Mouse (Mus musculus) liver, embryonic 16.5 days (tissue): ENCODE measurements around the gene Mpnd. TPM values are rescaled to one million over a fixed set of nuclear protein-coding genes. Genes with fewer than 3 reads are reported as not detected.

Source experiments
- ATAC-seq: fragments of 200-750 bp; cut with Nextera tagmentation; 2 replicates; pipeline ENCODE4 v1.8.0; 2017; ENCODE audit warnings: low read depth, mild to moderate bottlenecking, moderate number of reproducible peaks, moderate library complexity
- H3K27ac ChIP-seq: fragments of 300-500 bp; sonication (generic); 2 replicates; pipeline ENCODE4 v1.5.1; 2014; ENCODE audit warnings: mild to moderate bottlenecking, low read length
- H3K27me3 ChIP-seq: fragments of 300-500 bp; sonication (generic); 2 replicates; pipeline ENCODE4 v1.6.1; 2014; ENCODE audit warnings: low read depth, low read length, mixed read lengths; ENCODE audit not compliant: control insufficient read depth, insufficient read depth
- H3K36me3 ChIP-seq: fragments of 300-500 bp; sonication (generic); 2 replicates; pipeline ENCODE4 v1.6.1; 2014; ENCODE audit warnings: mild to moderate bottlenecking; ENCODE audit not compliant: control insufficient read depth, insufficient read depth
- H3K4me1 ChIP-seq: fragments of 300-500 bp; sonication (generic); 2 replicates; pipeline ENCODE4 v1.6.1; 2014; ENCODE audit warnings: low read depth, low read length, mixed read lengths; ENCODE audit not compliant: control insufficient read depth
- H3K4me2 ChIP-seq: fragments of 300-500 bp; sonication (generic); 2 replicates; pipeline ENCODE4 v1.6.1; 2014; ENCODE audit warnings: low read depth, low read length, mixed read lengths
- H3K4me3 ChIP-seq: fragments of 300-500 bp; sonication (generic); 2 replicates; pipeline ENCODE4 v1.5.1; 2014; ENCODE audit warnings: low read depth, mild to moderate bottlenecking, low read length
- H3K9ac ChIP-seq: fragments of 300-500 bp; sonication (generic); 2 replicates; pipeline ENCODE4 v1.6.1; 2014; ENCODE audit warnings: low read depth, low read length
- H3K9me3 ChIP-seq: fragments of 300-500 bp; sonication (generic); replicated peaks from 2 replicates; pipeline ENCODE4 v1.6.1; 2016; ENCODE audit warnings: low read length; ENCODE audit not compliant: control insufficient read depth
- WGBS: fragments of 180-500 bp; shearing (Covaris S2); extraction: QIAGEN DNeasy Blood & Tissue Kit; methylation state at CpG from one replicate; pipeline ENCODE4 v1.1.7; 2014; ENCODE audit not compliant: insufficient replicate concordance; 5-methylcytosine and 5-hydroxymethylcytosine counted together
- polyA plus RNA-seq: library from polyadenylated mRNA; unstranded; fragments of >200 nt; fragmentation: Nextera tagmentation; extraction: Ambion mirVana; gene quantifications from 2 replicates; pipeline ENCODE4 v1.2.1, GENCODE M21; 2015

Mpnd gene
- polyA plus RNA-seq, 1 experiment from 2014 or later = 16.2 TPM

DNA sequence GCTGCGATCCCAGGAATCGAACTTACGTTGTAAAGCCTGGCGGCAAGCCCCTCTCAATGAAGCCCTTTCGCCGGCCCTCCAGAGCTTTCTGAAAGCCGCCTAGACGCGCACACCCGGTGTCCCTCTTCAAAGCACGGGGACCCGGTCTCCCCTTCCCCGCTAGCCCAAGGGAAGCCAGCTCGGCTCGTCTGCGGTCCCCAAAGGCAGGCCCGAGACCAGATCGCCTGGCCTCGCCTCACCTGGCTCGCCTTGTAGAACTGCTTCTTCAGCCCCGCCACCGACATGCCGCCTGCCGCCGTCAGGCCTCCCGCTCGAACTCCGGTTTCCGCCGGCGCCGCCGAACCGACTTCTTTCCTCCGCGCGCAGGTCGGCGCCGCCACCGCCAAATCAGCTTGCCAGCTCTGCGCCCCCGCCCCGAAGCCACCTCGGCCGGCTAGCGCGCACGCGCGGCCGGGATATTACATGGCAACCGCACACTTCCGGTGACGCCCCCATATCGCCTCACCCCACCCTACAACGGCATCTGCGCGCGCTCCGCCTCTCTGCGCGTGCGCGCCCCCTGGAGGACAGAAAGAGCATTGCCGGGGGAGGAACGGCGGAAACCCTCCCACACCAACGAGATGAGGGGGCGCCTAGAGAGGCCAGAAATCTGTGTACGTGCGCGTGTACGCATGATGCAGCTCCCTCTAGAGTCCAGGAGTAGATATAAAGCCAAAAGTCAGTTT, 30.8 kb downstream of the Mpnd start, which contains the start of gene Sh3gl1:
Sh3gl1 (minus strand) TSS at position 460 of the 725 bp plus-strand sequence.
- WGBS = under 1% methylated on average over 74 of the region's 74 CpGs
- peak within 1 kb of the TSS; percentile 93 for H3K27ac ChIP-seq
- peak within 1 kb of the TSS; percentile 83 for H3K4me2 ChIP-seq
- H3K4me1 ChIP-seq = peaks cover 49% of the 10 kb centered on the region
- H3K9me3 ChIP-seq = no peaks in the 10 kb centered on the region
- no peaks in the 10 kb centered on the region for H3K36me3 ChIP-seq
- H3K9ac ChIP-seq = peak within 1 kb of the TSS; percentile 98
- peak within 1 kb of the TSS; percentile 93 for H3K4me3 ChIP-seq
- no peaks in the 10 kb centered on the region for H3K27me3 ChIP-seq
- ATAC-seq = peak; percentile 89

DNA sequence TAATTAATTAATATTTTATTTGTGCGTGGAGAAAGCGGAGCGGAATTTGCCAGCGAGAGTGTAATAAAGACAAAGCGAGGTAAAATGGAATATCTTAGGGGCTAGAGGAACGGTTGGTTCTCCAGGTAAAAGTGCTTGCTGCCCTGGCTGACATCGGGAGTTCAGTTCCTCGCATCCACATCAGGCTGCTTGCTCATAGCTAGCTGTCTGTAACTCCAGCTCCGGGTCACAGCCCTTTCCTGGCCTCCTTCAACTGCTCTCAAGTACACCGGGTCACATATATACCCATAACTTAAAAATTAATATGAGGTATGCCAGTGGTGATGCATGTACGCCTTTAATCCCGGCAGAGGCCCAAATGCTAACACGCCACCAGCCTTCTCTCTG, 31.4 kb downstream of the Mpnd start:
- H3K9me3 ChIP-seq = no peaks in the 10 kb centered on the region
- peak overlapping the region; percentile 65 for H3K4me2 ChIP-seq
- 34% methylated on average over 13 of the region's 13 CpGs for WGBS
- H3K27ac ChIP-seq = 0 out of 2 replicates have a peak overlapping the region, but pooled peaks have one; percentile 16
- H3K27me3 ChIP-seq = no peaks in the 10 kb centered on the region
- H3K36me3 ChIP-seq = no peaks in the 10 kb centered on the region
- peaks cover 50% of the 10 kb centered on the region for H3K4me1 ChIP-seq
- peak overlapping the region; percentile 52 for H3K9ac ChIP-seq
- H3K4me3 ChIP-seq = peak overlapping the region; percentile 93
- ATAC-seq = no peak

DNA sequence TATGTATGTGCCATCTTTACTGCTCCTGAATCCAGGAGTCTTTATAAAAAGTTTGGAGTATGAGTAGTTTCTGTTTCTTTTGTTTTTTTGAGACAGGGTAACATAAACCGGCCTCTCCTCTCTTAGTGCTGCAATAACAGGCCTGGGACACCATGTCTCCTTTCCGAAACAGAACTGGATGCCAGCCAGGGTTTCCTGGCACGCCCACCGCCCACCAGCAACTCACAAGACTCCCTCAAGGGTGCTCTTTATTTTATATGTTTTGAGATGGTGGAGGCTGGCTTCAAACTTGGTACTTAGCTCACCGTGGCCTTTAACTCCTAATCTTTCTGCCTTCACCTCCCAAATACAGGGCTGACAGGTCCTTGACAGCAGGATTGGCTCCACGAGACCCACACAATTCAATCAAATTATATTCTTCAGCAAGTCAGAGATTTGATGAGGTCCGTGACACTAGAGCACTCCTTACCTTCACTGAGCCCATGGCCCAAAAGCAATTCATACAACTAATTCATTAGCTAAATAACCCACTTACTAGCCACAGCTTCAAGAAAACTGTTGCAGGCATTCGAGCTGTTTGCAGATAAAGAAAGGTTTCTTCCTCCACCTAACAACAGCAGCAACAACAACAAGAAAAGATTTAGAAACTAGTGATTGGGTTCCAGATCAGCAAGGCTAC, 33.2 kb downstream of the Mpnd start:
- Histone ChIP-seq H3K9me3 (no peaks in the 10 kb centered on the region), H3K4me1 (peaks cover 34% of the 10 kb centered on the region), H3K4me3 (no peak overlapping the region), H3K9ac (no peak overlapping the region), H3K27me3 (no peaks in the 10 kb centered on the region), H3K27ac (0 out of 2 replicates have a peak overlapping the region, but pooled peaks have one; percentile 20), H3K36me3 (peaks cover 3% of the 10 kb centered on the region), H3K4me2 (no peak overlapping the region)
- ATAC-seq = no peak
- 76% methylated on average over 8 of the region's 8 CpGs for WGBS

DNA sequence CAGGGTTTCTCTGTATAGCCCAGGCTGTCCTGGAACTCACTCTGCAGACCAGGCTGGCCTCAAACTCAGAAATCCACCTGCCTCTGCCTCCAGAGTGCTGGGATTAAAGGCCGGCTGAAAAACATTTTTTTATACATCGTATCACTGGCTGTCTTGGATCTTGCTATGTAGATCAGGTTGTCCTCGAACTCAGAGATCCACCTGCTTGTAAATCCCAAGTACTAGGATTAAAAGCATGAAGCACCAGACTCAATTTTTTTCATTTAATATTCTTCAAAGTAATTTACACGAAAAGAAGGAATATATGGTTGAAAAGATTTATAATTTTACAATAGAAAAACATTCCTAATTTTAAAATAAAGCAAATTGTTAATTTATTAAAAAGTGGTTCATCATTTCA, 33.8 kb downstream of the Mpnd start:
- peak overlapping the region; percentile 81 for H3K4me2 ChIP-seq
- H3K36me3 ChIP-seq = peaks cover 9% of the 10 kb centered on the region
- WGBS = 61% methylated on average over 4 of the region's 4 CpGs
- no peaks in the 10 kb centered on the region for H3K9me3 ChIP-seq
- no peak for ATAC-seq
- H3K27ac ChIP-seq = 0 out of 2 replicates have a peak overlapping the region, but pooled peaks have one; percentile 20
- no peaks in the 10 kb centered on the region for H3K27me3 ChIP-seq
- H3K4me1 ChIP-seq = peaks cover 29% of the 10 kb centered on the region
- peak overlapping the region; percentile 75 for H3K4me3 ChIP-seq
- peak overlapping the region; percentile 71; the same call in 1 of the 2 replicates for H3K9ac ChIP-seq

DNA sequence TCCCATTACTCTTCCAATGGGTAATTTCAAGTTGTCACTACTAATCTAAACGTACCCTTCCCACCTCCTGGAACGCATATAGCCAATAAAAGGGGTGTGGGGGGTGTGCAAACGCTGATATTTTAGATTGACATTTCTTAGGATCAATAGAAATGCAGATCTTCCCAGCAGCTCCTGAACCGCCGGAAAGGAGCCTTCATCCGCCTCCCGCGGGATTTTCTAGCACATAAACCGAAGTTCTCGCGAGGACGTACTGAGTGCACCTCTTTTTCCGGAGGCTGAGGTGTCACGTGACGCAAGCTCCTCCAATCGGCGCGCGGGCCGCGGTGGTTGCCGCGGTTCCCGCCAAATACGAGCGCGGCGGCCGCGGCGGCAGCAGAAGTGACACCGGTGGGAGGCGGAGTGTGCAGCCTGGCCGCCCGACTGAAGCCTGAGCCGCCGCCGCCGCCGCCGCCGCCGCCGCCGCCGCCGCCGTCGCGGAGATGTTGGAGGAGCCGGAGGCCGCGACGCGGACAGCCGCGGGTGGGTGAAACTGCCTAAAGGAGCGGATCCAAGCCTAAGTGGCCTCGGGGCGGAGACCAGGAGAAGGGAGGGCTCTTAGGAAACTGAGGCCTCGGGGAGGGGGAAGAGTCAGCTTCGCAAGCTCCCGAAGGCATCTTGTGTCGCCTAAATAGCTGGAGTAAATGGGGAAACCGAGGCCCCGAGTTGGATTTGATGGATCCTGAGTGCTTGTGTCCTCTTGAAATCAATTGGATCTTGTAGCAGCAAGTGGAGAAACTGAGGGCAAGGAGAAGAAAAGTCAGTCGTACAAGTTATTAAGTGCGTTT, 34.7 kb downstream of the Mpnd start, which contains the start of gene Chaf1a:
Chaf1a (plus strand) TSS at position 410 of the 827 bp plus-strand sequence.
- peaks cover 20% of the 10 kb centered on the region for H3K4me1 ChIP-seq
- no peaks in the 10 kb centered on the region for H3K9me3 ChIP-seq
- H3K27ac ChIP-seq = peak within 1 kb of the TSS; percentile 83
- H3K9ac ChIP-seq = peak within 1 kb of the TSS; percentile 72
- H3K36me3 ChIP-seq = peaks cover 11% of the 10 kb centered on the region
- H3K4me2 ChIP-seq = peak within 1 kb of the TSS; percentile 81
- H3K27me3 ChIP-seq = no peaks in the 10 kb centered on the region
- H3K4me3 ChIP-seq = peak within 1 kb of the TSS; percentile 75
- under 1% methylated on average over 68 of the region's 68 CpGs for WGBS
- peak; percentile 73 for ATAC-seq

GRCm38 (mm10) chr17:56040857-56041163, 35.3 kb downstream of the Mpnd start:
- peaks cover 11% of the 10 kb centered on the region for H3K36me3 ChIP-seq
- WGBS = 1% methylated on average over 12 of the region's 12 CpGs

DNA sequence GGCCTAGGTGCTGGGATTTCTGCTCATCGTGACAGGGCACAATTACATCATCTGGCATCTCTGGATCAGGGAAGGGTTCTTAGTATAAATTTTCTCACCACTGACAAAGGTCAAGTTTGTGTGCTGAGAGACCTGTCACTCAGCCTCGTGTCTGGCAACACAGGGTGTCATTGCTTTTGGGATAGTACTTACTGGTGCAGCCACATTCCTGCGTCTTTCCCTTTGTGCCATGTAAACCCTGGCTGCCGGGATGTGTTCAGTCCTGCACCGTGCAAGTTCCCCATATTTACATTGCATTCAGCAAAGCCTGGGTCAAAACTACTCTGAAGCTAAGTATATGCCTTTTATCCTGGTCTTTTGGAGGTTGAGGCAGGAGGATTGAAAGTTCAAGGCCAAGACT, 45.9 kb downstream of the Mpnd start:
- no peak overlapping the region for H3K9ac ChIP-seq
- no peak for ATAC-seq
- 83% methylated on average over 5 of the region's 5 CpGs for whole genome bisulfite sequencing
- H3K27ac ChIP-seq = no peak overlapping the region
- no peaks in the 10 kb centered on the region for H3K9me3 ChIP-seq
- H3K4me2 ChIP-seq = no peak overlapping the region
- H3K4me1 ChIP-seq = no peaks in the 10 kb centered on the region
- no peaks in the 10 kb centered on the region for H3K27me3 ChIP-seq
- H3K36me3 ChIP-seq = peaks cover 54% of the 10 kb centered on the region
- no peak overlapping the region for H3K4me3 ChIP-seq

More at GRCm38 (mm10) chr17:56040857-56041163, 35.3 kb downstream of the Mpnd start:
- Histone ChIP-seq H3K27me3 (no peaks in the 10 kb centered on the region), H3K27ac (peak overlapping the region; percentile 83), H3K9ac (peak overlapping the region; percentile 72), H3K9me3 (no peaks in the 10 kb centered on the region), H3K4me3 (peak overlapping the region; percentile 75), H3K4me2 (peak overlapping the region; percentile 81), H3K4me1 (peaks cover 18% of the 10 kb centered on the region)
- no peak for ATAC-seq

- Histone ChIP-seq H3K36me3 (peaks cover 51% of the 10 kb centered on the region), H3K4me1 (no peaks in the 10 kb centered on the region)
Observed at GRCm38 (mm10) chr17:56054938-56055337, 49.4 kb downstream of the Mpnd start.

More at GRCm38 (mm10) chr17:56054938-56055337, 49.4 kb downstream of the Mpnd start:
- no peak overlapping the region for H3K27ac ChIP-seq
- no peak overlapping the region for H3K9ac ChIP-seq
- no peaks in the 10 kb centered on the region for H3K9me3 ChIP-seq
- H3K4me3 ChIP-seq = no peak overlapping the region
- no peak for ATAC-seq
- H3K4me2 ChIP-seq = no peak overlapping the region
- no peaks in the 10 kb centered on the region for H3K27me3 ChIP-seq
